Mouse (Mus musculus) neural tube, embryonic 13.5 days (tissue): ENCODE measurements around the gene Atp2b4. TPM values are rescaled to one million over a fixed set of nuclear protein-coding genes. Genes with fewer than 3 reads are reported as not detected.

Experiments
- ATAC-seq: fragments of 200-750 bp; cut with Nextera tagmentation; 2 replicates; pipeline ENCODE4 v1.8.0; 2017; ENCODE audit warnings: low read depth, mild to moderate bottlenecking, moderate TSS enrichment, moderate library complexity
- H3K27ac ChIP-seq: fragments of 300-500 bp; sonication (generic); replicated peaks from 2 replicates; pipeline ENCODE4 v1.5.1; 2015; ENCODE audit warnings: moderate library complexity, mild to moderate bottlenecking, inconsistent platforms
- H3K27me3 ChIP-seq: fragments of 300-500 bp; sonication (generic); 2 replicates; pipeline ENCODE4 v1.6.1; 2015; ENCODE audit warnings: mild to moderate bottlenecking, inconsistent platforms
- H3K36me3 ChIP-seq: fragments of 300-500 bp; sonication (generic); 2 replicates; pipeline ENCODE4 v1.6.1; 2015; ENCODE audit warnings: mild to moderate bottlenecking, inconsistent platforms
- H3K4me1 ChIP-seq: fragments of 300-500 bp; sonication (generic); replicated peaks from 2 replicates; pipeline ENCODE4 v1.6.1; 2015; ENCODE audit warnings: inconsistent platforms
- H3K4me2 ChIP-seq: fragments of 300-500 bp; sonication (generic); 2 replicates; pipeline ENCODE4 v1.6.1; 2015; ENCODE audit warnings: inconsistent platforms, mild to moderate bottlenecking, moderate library complexity
- H3K4me3 ChIP-seq: fragments of 300-500 bp; sonication (generic); 2 replicates; pipeline ENCODE4 v1.5.1; 2015; ENCODE audit warnings: mild to moderate bottlenecking, inconsistent platforms
- H3K9ac ChIP-seq: fragments of 300-500 bp; sonication (generic); 2 replicates; pipeline ENCODE4 v1.6.1; 2015; ENCODE audit warnings: moderate library complexity, mild to moderate bottlenecking, inconsistent platforms
- H3K9me3 ChIP-seq: fragments of 300-500 bp; sonication (generic); 2 replicates; pipeline ENCODE4 v1.6.1; 2016; ENCODE audit warnings: inconsistent platforms
- whole genome bisulfite sequencing: fragments of 180-500 bp; shearing (Covaris S2); methylation state at CpG from one replicate; pipeline ENCODE4 v1.1.7; 2015; 5-methylcytosine and 5-hydroxymethylcytosine counted together
- polyA plus RNA-seq: library from polyadenylated mRNA; unstranded; fragments of >200 nt; fragmentation: Nextera tagmentation; extraction: Ambion mirVana; gene quantifications from 2 replicates; pipeline ENCODE4 v1.2.1, GENCODE M21; 2015

Atp2b4 gene
- polyA plus RNA-seq, 1 experiment from 2014 or later: 10.7 TPM

DNA sequence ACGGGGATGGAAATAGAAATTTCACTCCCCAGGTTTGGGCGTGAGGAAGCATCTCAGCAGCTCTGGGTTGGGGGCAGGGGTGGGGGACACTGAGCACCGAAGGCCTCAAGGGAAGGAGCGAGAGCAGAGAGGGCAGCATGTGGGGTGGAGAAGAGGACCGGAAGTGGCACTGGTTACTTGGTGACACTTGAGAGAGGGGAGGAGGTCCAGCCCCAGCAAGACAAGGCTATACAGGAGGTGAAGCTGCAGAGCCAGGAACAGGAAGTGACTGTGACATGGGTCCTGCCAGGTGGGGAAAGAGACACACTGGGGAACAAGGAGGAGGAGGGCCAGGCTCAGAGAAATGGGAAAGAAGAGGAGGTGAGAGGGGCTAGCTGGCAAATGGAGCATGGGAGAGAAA, 20.3 kb upstream of the Atp2b4 start:
- peak overlapping the region; percentile 46; the same call in 1 of the 2 replicates for H3K27ac ChIP-seq
- H3K4me1 ChIP-seq: peaks cover 28% of the 10 kb centered on the region
- no peaks in the 10 kb centered on the region for H3K36me3 ChIP-seq
- H3K4me2 ChIP-seq: no peak overlapping the region
- H3K4me3 ChIP-seq: no peak overlapping the region
- peaks cover 3% of the 10 kb centered on the region; the same call in 1 of the 2 replicates for H3K27me3 ChIP-seq
- H3K9me3 ChIP-seq: no peaks in the 10 kb centered on the region
- 44% methylated on average over 5 of the region's 5 CpGs for WGBS
- ATAC-seq: no peak
- no peak overlapping the region for H3K9ac ChIP-seq

DNA sequence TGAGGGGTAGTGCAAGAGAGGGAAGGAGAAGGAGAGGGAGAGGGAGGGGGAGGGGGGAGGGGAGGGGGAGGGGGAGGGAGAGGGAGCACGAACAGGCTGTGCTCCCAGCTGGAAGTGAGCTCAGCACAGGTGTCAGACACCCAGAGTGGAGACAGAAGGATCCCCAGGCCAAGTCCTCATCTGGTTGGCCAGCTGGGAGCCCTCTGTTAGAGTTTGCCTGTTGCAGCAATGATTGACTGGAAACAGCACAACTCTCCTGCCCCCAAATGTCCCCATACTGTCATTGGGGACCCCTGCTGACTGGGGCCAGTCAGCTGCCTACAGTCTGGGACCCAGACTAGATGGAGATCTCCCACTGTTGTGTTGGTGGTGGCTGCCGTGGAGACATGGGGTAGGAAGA, 19.3 kb upstream of the Atp2b4 start:
- Histone ChIP-seq H3K27ac (no peak overlapping the region), H3K36me3 (no peaks in the 10 kb centered on the region), H3K27me3 (peaks cover 3% of the 10 kb centered on the region; the same call in 1 of the 2 replicates), H3K4me2 (no peak overlapping the region), H3K9ac (no peak overlapping the region), H3K9me3 (no peaks in the 10 kb centered on the region), H3K4me1 (peaks cover 18% of the 10 kb centered on the region), H3K4me3 (no peak overlapping the region)
- ATAC-seq: no peak
- WGBS: 34% methylated on average over 2 of the region's 2 CpGs

- H3K9me3 ChIP-seq: no peaks in the 10 kb centered on the region
- 95% methylated on average over 2 of the region's 2 CpGs for WGBS
- ATAC-seq: no peak
Observed at GRCm38 (mm10) chr1:133818531-133818930, 17.7 kb upstream of the Atp2b4 start.

DNA sequence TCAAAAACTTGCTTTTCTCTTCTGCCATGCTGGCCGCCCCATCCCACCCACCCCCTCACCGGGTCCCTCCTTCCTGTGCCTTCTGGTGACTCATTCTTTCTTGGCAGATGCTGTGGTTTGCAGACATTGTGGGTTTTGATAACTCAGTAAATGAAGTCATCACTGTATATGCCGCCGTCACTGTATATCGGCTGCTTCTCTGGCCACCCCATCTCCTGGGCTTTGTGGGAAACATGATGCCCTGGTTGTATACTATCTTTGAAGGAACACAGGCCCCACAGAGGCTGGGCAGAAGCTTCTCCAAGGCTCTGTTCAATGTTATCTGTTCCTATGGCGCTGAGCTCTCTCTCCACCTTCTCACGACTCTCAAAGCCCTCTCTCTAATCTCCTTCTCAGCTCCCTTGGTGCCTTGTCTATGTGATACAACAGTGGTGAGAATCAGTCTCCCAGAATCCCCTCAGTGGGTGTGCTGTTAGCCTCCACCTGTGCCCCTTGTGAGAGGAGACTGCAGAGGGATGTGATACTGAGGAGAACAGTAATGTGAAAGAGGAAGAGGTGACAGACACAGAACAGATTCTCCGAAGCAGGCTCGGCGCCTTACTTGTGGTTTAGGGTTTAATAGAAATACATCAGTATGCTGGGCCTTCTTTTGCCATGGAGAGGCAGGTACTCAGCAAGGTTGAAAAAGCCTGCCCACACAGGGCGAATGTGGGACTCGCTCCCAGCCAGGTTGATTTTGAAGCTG, 15.1 kb upstream of the Atp2b4 start:
- H3K9me3 ChIP-seq: no peaks in the 10 kb centered on the region
- no peak overlapping the region for H3K4me3 ChIP-seq
- no peak overlapping the region for H3K4me2 ChIP-seq
- ATAC-seq: no peak
- no peak overlapping the region for H3K9ac ChIP-seq
- H3K27me3 ChIP-seq: peaks cover 3% of the 10 kb centered on the region; the same call in 1 of the 2 replicates
- 79% methylated on average over 12 of the region's 12 CpGs for WGBS
- peaks cover 2% of the 10 kb centered on the region; the same call in 1 of the 2 replicates for H3K4me1 ChIP-seq
- no peak overlapping the region for H3K27ac ChIP-seq
- no peaks in the 10 kb centered on the region for H3K36me3 ChIP-seq

More at GRCm38 (mm10) chr1:133818531-133818930, 17.7 kb upstream of the Atp2b4 start:
- Histone ChIP-seq H3K36me3 (no peaks in the 10 kb centered on the region), H3K9ac (no peak overlapping the region), H3K27me3 (peaks cover 3% of the 10 kb centered on the region; the same call in 1 of the 2 replicates), H3K4me1 (peaks cover 15% of the 10 kb centered on the region), H3K27ac (no peak overlapping the region), H3K4me2 (no peak overlapping the region), H3K4me3 (no peak overlapping the region)

DNA sequence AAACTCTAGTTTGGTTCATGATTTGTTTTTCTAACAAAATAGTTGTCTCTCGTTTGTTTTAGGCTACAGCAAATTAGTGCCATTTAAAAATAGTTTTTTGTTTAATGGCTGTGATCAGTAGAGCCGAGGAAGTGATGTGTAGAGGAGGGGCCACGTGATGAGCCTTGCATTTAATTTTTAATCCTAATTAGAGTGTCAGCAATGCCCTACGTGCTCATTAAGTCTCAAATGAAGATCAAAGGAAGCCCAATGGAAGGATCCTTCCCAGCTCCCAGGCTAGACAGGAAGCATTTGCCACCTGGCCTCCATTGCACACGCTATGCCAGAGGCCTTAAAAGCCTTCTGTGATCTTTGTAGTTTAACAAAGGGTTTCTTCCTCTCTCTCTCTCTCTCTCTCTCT, 8.5 kb upstream of the Atp2b4 start:
- no peak overlapping the region for H3K4me2 ChIP-seq
- no peaks in the 10 kb centered on the region for H3K9me3 ChIP-seq
- no peak overlapping the region for H3K4me3 ChIP-seq
- H3K9ac ChIP-seq: no peak overlapping the region
- WGBS: 59% methylated on average over 5 of the region's 5 CpGs
- no peaks in the 10 kb centered on the region for H3K36me3 ChIP-seq
- no peaks in the 10 kb centered on the region for H3K27me3 ChIP-seq
- H3K4me1 ChIP-seq: no peaks in the 10 kb centered on the region
- H3K27ac ChIP-seq: no peak overlapping the region
- ATAC-seq: no peak

DNA sequence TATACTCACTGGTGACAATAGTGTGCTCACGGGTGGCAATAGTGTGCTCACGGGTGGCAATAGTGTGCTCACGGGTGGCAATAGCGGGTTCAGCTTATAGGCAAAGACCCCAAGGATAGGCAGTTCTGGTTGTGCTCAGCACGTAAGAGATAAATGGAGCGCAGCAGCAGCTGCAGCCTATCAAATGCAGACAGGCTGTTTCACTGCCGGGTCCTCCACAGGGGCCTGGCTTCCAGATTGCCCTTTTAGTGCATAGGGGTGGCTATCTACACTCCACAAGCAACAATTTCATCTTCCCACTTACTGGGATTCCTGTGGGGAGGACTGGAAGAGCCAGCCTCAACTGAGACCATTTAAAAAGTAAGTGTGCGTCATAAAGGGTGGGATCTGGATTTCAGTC, 7.2 kb upstream of the Atp2b4 start:
- no peak overlapping the region for H3K9ac ChIP-seq
- H3K27ac ChIP-seq: no peak overlapping the region
- no peak overlapping the region for H3K4me3 ChIP-seq
- H3K36me3 ChIP-seq: no peaks in the 10 kb centered on the region
- WGBS: 73% methylated on average over 8 of the region's 8 CpGs
- H3K4me1 ChIP-seq: no peaks in the 10 kb centered on the region
- no peak for ATAC-seq
- no peaks in the 10 kb centered on the region for H3K9me3 ChIP-seq
- no peak overlapping the region for H3K4me2 ChIP-seq
- H3K27me3 ChIP-seq: no peaks in the 10 kb centered on the region

- WGBS: 76% methylated on average over 5 of the region's 5 CpGs
- no peak overlapping the region for H3K4me2 ChIP-seq
Observed at GRCm38 (mm10) chr1:133801743-133802142, 902 bp upstream of the Atp2b4 start.

DNA sequence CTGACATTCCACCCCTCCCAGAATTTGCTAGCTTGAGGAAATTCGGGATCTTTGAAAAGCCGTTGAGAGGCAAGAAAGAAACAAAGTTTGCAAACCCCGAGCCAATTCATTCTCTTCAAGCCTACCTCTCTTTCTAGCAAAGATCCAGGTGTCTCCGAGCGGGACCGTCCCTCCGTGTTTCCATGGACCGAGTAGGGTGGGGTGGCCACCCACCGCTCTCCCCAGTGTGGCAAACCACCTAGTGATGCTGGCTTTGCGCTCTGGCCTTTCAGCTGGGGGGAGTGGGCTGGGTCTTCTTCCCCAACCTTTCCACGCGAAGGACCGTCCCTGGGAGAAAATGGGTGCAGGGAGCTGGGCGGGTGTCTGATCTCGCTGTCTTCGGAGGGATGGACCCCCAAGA, 329 bp downstream of the Atp2b4 start:
- Histone ChIP-seq H3K9me3 (no peaks in the 10 kb centered on the region), H3K27ac (0 out of 2 replicates have a peak overlapping the region, but pooled peaks have one; percentile 28), H3K4me1 (peaks cover 41% of the 10 kb centered on the region), H3K36me3 (no peaks in the 10 kb centered on the region), H3K9ac (peak overlapping the region; percentile 69), H3K4me3 (peak overlapping the region; percentile 56), H3K4me2 (peak overlapping the region; percentile 85), H3K27me3 (peaks cover 9% of the 10 kb centered on the region; the same call in 1 of the 2 replicates)
- ATAC-seq: peak; percentile 40
- WGBS: 0% methylated on average over 16 of the region's 16 CpGs

More at GRCm38 (mm10) chr1:133801743-133802142, 902 bp upstream of the Atp2b4 start:
- H3K4me3 ChIP-seq: no peak overlapping the region
- H3K27me3 ChIP-seq: peaks cover 9% of the 10 kb centered on the region; the same call in 1 of the 2 replicates
- no peak overlapping the region for H3K27ac ChIP-seq
- no peaks in the 10 kb centered on the region for H3K9me3 ChIP-seq
- peaks cover 41% of the 10 kb centered on the region for H3K4me1 ChIP-seq
- no peaks in the 10 kb centered on the region for H3K36me3 ChIP-seq
- no peak overlapping the region for H3K9ac ChIP-seq
- ATAC-seq: no peak

- H3K4me1 ChIP-seq: peaks cover 41% of the 10 kb centered on the region
- H3K4me2 ChIP-seq: peak overlapping the region; percentile 85
- WGBS: 3% methylated on average over 21 of the region's 21 CpGs
- H3K27ac ChIP-seq: no peak overlapping the region
- H3K36me3 ChIP-seq: no peaks in the 10 kb centered on the region
- no peaks in the 10 kb centered on the region for H3K9me3 ChIP-seq
- ATAC-seq: no peak
- H3K27me3 ChIP-seq: peaks cover 9% of the 10 kb centered on the region; the same call in 1 of the 2 replicates
- peak overlapping the region; percentile 69 for H3K9ac ChIP-seq
- peak overlapping the region; percentile 56 for H3K4me3 ChIP-seq
Observed at GRCm38 (mm10) chr1:133799686-133800445, 975 bp downstream of the Atp2b4 start.

DNA sequence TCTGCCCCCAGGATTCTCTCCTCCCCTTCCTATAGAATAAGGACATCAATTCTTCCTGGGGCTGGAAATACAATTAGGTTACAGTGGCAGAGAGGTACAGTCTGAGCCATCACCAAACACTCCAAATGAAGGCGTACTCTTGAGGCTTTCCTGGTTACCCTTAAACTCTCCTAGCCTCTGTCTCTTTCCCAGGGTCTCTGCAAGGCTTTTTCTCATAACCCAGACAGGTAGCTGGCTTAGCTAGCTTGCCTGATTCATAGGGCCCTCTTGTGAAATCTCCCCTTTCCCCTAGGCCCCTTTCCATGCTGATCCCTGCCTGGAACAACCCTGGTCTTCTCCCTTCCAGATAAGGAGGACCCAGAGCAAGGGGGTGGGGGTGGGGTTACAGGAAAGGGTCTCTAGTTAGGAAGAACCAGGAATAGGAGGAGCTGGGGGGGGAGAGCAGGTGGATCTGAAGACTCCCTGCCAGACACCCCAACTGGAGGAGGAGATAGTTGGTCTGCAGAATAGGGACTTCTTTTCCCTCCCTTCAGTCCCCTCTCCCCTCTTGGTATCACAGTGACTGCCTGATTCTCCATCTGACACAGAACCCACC, 1.9 kb downstream of the Atp2b4 start:
- Histone ChIP-seq H3K27ac (no peak overlapping the region), H3K36me3 (no peaks in the 10 kb centered on the region), H3K4me1 (peaks cover 41% of the 10 kb centered on the region), H3K27me3 (peaks cover 9% of the 10 kb centered on the region; the same call in 1 of the 2 replicates), H3K9ac (peak overlapping the region; percentile 69), H3K9me3 (no peaks in the 10 kb centered on the region), H3K4me3 (peak overlapping the region; percentile 56), H3K4me2 (peak overlapping the region; percentile 85)
- 70% methylated on average over 1 of the region's 1 CpGs for WGBS
- ATAC-seq: no peak

DNA sequence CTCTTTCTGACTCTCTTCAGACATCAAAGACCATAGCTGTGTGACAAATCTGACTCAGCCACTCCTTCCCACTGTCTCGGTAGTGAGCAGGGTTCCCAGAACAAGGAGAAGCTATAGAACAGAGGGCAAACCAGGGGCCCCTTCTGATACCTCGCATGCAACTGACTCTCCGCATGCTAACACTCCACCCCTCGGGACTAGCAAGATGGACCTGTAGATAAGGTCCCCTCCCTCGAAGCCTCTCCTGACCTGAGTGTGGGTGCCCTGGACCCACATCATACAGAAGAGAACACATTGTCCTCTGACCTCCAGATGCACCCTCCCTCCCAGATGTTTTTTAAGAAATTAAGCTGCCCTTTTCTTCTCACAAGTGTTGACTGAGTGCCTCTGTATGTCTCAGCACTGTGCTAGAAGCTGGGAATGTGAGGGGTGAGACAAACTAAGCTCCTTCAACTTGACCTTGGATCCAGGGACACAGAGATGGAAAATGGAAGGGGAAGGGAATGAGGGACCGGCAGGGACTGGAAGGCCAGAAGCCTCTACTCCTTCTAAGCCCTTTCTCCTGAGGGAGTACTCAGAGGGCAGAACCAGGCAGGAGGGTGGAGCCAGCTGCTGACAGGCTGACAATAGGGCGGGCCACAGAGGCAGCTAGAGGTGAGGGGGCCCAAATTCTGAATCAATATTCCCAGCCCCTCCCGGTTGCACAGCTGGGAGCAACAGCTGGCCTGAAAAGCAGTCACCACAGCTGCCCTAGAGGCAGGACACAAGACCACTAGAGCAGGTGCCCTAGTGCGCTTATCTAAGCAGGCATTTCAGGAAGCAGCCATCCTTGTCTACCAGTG, 2.6 kb downstream of the Atp2b4 start:
- Histone ChIP-seq H3K9ac (peak overlapping the region; percentile 69), H3K4me2 (peak overlapping the region; percentile 85), H3K9me3 (no peaks in the 10 kb centered on the region), H3K36me3 (no peaks in the 10 kb centered on the region), H3K4me1 (peaks cover 41% of the 10 kb centered on the region), H3K4me3 (peak overlapping the region; percentile 56), H3K27me3 (peaks cover 9% of the 10 kb centered on the region; the same call in 1 of the 2 replicates), H3K27ac (no peak overlapping the region)
- no peak for ATAC-seq
- 33% methylated on average over 9 of the region's 9 CpGs for WGBS
